Mouse (Mus musculus): Measurements from ENCODE around the gene Herc1.

GRCm38 (mm10) chr9:66506011-66506410 is 155.8 kb downstream of the Herc1 start:
- TF ChIP-seq CTCF (IDR thresholded peaks at IDR 0.05; ENCODE audit: extremely low read depth, insufficient read depth, low read length) (no peak), POLR2A (IDR thresholded peaks at IDR 0.05; ENCODE audit: extremely low read depth, insufficient read depth, low read length) (no peak)
